Mouse (Mus musculus): ENCODE measurements around the gene Trim44. TPM values are rescaled to one million over a fixed set of nuclear protein-coding genes. Genes with fewer than 3 reads are reported as not detected.

Gene Trim44
- polyA plus RNA-seq, 1 experiment from 2014 or later = 24.5 TPM

- H3K4me3 ChIP-seq (replicated peaks; ENCODE audit: low read depth, low read length) = no peak overlapping the region
- no peak overlapping the region for H3K4me2 ChIP-seq (ENCODE audit: low read length)
- 88% methylated on average over 1 of the region's 1 CpGs for WGBS
- no peaks in the 10 kb centered on the region for H3K27me3 ChIP-seq (ENCODE audit: insufficient read depth, low read length)
- no peaks in the 10 kb centered on the region for H3K4me1 ChIP-seq (replicated peaks; ENCODE audit: insufficient read depth, low read length)
- no peak overlapping the region for H3K9ac ChIP-seq (ENCODE audit: low read depth, low read length)
- H3K36me3 ChIP-seq (ENCODE audit: insufficient read depth, low read length) = no peaks in the 10 kb centered on the region
- H3K27ac ChIP-seq = no peak overlapping the region
- DNase-seq (ENCODE audit: low spot score) (no peak), ATAC-seq (replicated peaks; ENCODE audit: low FRiP score, low read depth) (no peak)
- no peaks in the 10 kb centered on the region for H3K9me3 ChIP-seq (replicated peaks; ENCODE audit: low read length)
- no peak for TF ChIP-seq CTCF (IDR thresholded peaks at IDR 0.05; ENCODE audit: low read depth)
Measured at GRCm38 (mm10) chr2:102433879-102434278, 26.3 kb upstream of the Trim44 start.

- no peak overlapping the region for H3K4me2 ChIP-seq (ENCODE audit: low read length)
- DNase-seq (ENCODE audit: low spot score) = peak; percentile 43
Measured at GRCm38 (mm10) chr2:102431084-102431483, 23.5 kb upstream of the Trim44 start.

DNA sequence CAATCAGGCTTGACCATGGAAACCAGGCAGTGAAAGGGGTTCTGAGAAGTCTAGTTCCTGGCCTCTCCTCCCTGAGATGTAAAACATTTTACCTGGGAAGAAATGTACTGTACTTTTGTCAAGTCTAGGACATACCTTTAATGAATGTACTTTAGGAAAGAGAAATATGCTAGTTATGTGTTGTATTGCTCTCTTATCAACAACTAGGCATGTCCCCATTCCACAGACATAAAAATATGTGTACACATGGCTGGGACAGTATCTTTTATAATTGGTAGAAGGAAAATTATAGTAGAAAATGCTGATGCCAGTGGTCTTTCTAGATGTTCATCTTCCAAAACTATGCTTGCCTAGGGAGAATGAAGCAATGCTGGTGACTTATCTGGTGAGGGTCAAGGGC lies 20.3 kb upstream of the Trim44 start:
- H3K4me3 ChIP-seq (replicated peaks; ENCODE audit: low read depth, low read length) = no peak overlapping the region
- DNase-seq (ENCODE audit: low spot score) (no peak), ATAC-seq (replicated peaks; ENCODE audit: low FRiP score, low read depth) (no peak)
- H3K4me1 ChIP-seq (replicated peaks; ENCODE audit: insufficient read depth, low read length) = no peaks in the 10 kb centered on the region
- H3K27ac ChIP-seq = no peak overlapping the region
- no peaks in the 10 kb centered on the region for H3K27me3 ChIP-seq (ENCODE audit: insufficient read depth, low read length)
- no peaks in the 10 kb centered on the region for H3K9me3 ChIP-seq (replicated peaks; ENCODE audit: low read length)
- TF ChIP-seq CTCF (IDR thresholded peaks at IDR 0.05; ENCODE audit: low read depth) = no peak
- H3K4me2 ChIP-seq (ENCODE audit: low read length) = no peak overlapping the region
- no peaks in the 10 kb centered on the region for H3K36me3 ChIP-seq (ENCODE audit: insufficient read depth, low read length)
- no peak overlapping the region for H3K9ac ChIP-seq (ENCODE audit: low read depth, low read length)

More at GRCm38 (mm10) chr2:102431084-102431483, 23.5 kb upstream of the Trim44 start:
- Histone ChIP-seq H3K4me1 (replicated peaks; ENCODE audit: insufficient read depth, low read length) (no peaks in the 10 kb centered on the region), H3K9ac (ENCODE audit: low read depth, low read length) (no peak overlapping the region), H3K36me3 (ENCODE audit: insufficient read depth, low read length) (no peaks in the 10 kb centered on the region), H3K9me3 (replicated peaks; ENCODE audit: low read length) (no peaks in the 10 kb centered on the region), H3K27ac (no peak overlapping the region), H3K27me3 (ENCODE audit: insufficient read depth, low read length) (no peaks in the 10 kb centered on the region), H3K4me3 (replicated peaks; ENCODE audit: low read depth, low read length) (no peak overlapping the region)
- no peak for TF ChIP-seq CTCF (IDR thresholded peaks at IDR 0.05; ENCODE audit: low read depth)
- no peak for ATAC-seq (replicated peaks; ENCODE audit: low FRiP score, low read depth)
- WGBS = 37% methylated on average over 4 of the region's 4 CpGs

DNA sequence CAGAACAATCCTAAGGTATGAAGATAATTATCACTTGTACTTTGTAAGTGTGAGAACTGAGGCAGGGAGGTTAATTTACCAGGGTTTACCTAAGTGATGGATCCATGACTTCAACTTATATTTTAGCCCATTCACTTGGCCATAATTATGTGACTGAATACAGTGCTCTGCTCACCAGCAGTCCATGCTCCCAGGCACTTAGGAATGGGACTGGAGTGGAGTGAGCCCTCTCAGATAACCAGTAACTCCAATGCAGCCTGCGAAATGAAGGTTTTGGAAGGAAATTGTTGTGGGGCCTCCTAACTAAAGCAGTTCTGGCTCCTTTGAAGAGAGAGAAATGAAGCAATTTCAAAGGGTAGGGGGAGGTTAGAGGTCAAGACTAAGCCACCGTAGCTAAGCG lies 18.8 kb upstream of the Trim44 start:
- no peak for TF ChIP-seq CTCF (IDR thresholded peaks at IDR 0.05; ENCODE audit: low read depth)
- Histone ChIP-seq H3K9ac (ENCODE audit: low read depth, low read length) (no peak overlapping the region), H3K9me3 (replicated peaks; ENCODE audit: low read length) (no peaks in the 10 kb centered on the region), H3K4me1 (replicated peaks; ENCODE audit: insufficient read depth, low read length) (no peaks in the 10 kb centered on the region), H3K27ac (no peak overlapping the region), H3K27me3 (ENCODE audit: insufficient read depth, low read length) (no peaks in the 10 kb centered on the region), H3K36me3 (ENCODE audit: insufficient read depth, low read length) (no peaks in the 10 kb centered on the region), H3K4me3 (replicated peaks; ENCODE audit: low read depth, low read length) (no peak overlapping the region), H3K4me2 (ENCODE audit: low read length) (no peak overlapping the region)
- WGBS = 51% methylated on average over 3 of the region's 3 CpGs
- no peak for DNase-seq (ENCODE audit: low spot score)
- ATAC-seq (replicated peaks; ENCODE audit: low FRiP score, low read depth) = no peak

GRCm38 (mm10) chr2:102416149-102416743 lies 8.6 kb upstream of the Trim44 start:
- DNase-seq (ENCODE audit: low spot score) (peak; percentile 35), ATAC-seq (replicated peaks; ENCODE audit: low FRiP score, low read depth) (no peak)
- H3K4me2 ChIP-seq (ENCODE audit: low read length) = no peak overlapping the region
- H3K9me3 ChIP-seq (replicated peaks; ENCODE audit: low read length) = no peaks in the 10 kb centered on the region
- H3K27me3 ChIP-seq (ENCODE audit: insufficient read depth, low read length) = no peaks in the 10 kb centered on the region
- no peak overlapping the region for H3K9ac ChIP-seq (ENCODE audit: low read depth, low read length)
- no peaks in the 10 kb centered on the region for H3K4me1 ChIP-seq (replicated peaks; ENCODE audit: insufficient read depth, low read length)
- H3K4me3 ChIP-seq (replicated peaks; ENCODE audit: low read depth, low read length) = no peak overlapping the region
- TF ChIP-seq CTCF (IDR thresholded peaks at IDR 0.05; ENCODE audit: low read depth) = no peak
- no peaks in the 10 kb centered on the region for H3K36me3 ChIP-seq (ENCODE audit: insufficient read depth, low read length)
- H3K27ac ChIP-seq = no peak overlapping the region
- WGBS = 78% methylated on average over 14 of the region's 14 CpGs

DNA sequence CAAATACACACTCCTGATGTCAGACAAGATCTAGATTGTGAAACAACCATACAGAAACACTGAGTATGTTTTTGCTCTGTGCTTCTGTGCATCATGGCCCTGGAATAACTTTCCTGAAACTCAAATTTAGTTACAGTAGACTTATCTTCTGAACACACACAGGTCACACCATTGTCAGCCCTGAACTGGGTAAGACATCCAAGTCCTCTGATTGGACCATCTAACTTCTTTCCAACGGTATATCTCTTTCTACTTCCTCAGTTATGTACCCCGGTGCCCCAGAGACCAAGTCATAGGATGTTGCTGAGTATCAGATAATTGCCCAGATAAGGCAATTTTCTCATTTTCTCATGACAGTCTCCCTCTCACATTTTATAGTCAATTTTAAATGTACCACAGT lies 5.1 kb upstream of the Trim44 start:
- Histone ChIP-seq H3K27me3 (ENCODE audit: insufficient read depth, low read length) (no peaks in the 10 kb centered on the region), H3K9me3 (replicated peaks; ENCODE audit: low read length) (no peaks in the 10 kb centered on the region), H3K4me1 (replicated peaks; ENCODE audit: insufficient read depth, low read length) (no peaks in the 10 kb centered on the region), H3K4me2 (ENCODE audit: low read length) (no peak overlapping the region), H3K27ac (no peak overlapping the region), H3K4me3 (replicated peaks; ENCODE audit: low read depth, low read length) (no peak overlapping the region), H3K9ac (ENCODE audit: low read depth, low read length) (no peak overlapping the region), H3K36me3 (ENCODE audit: insufficient read depth, low read length) (no peaks in the 10 kb centered on the region)
- ATAC-seq (replicated peaks; ENCODE audit: low FRiP score, low read depth) (no peak), DNase-seq (ENCODE audit: low spot score) (no peak)
- WGBS = 77% methylated on average over 2 of the region's 2 CpGs
- TF ChIP-seq CTCF (IDR thresholded peaks at IDR 0.05; ENCODE audit: low read depth) = no peak

DNA sequence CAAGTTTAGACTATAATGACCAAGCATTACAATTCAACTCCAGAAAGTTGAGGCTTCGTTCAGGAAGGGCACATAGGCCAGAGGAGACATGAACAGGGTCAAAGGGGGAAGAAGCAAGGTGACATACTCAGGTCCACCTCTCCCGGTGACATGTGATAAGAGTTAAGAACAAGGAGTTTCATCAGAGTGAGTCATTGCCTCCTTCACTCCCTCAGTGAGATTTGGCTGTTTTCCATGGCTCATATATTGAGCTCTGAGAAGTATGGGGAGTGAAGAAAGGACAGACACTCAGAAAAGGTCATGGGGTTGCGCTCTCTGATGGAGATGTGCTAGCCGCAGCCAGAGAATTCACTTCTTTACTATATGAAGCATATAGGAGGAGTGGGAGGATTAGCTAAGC lies 3.0 kb upstream of the Trim44 start:
- H3K4me3 ChIP-seq (replicated peaks; ENCODE audit: low read depth, low read length) = no peak overlapping the region

More for the DNA sequence above, 3.0 kb upstream of the Trim44 start:
- no peak for DNase-seq (ENCODE audit: low spot score)
- Histone ChIP-seq H3K4me1 (replicated peaks; ENCODE audit: insufficient read depth, low read length) (peaks cover 3% of the 10 kb centered on the region; the same call in 1 of the 2 replicates), H3K27ac (no peak overlapping the region), H3K9me3 (replicated peaks; ENCODE audit: low read length) (no peaks in the 10 kb centered on the region), H3K9ac (ENCODE audit: low read depth, low read length) (no peak overlapping the region), H3K4me2 (ENCODE audit: low read length) (no peak overlapping the region), H3K36me3 (ENCODE audit: insufficient read depth, low read length) (no peaks in the 10 kb centered on the region), H3K27me3 (ENCODE audit: insufficient read depth, low read length) (no peaks in the 10 kb centered on the region)
- 44% methylated on average over 4 of the region's 4 CpGs for WGBS
- no peak for TF ChIP-seq CTCF (IDR thresholded peaks at IDR 0.05; ENCODE audit: low read depth)
- no peak for ATAC-seq (replicated peaks; ENCODE audit: low FRiP score, low read depth)
